Mouse (Mus musculus) neural tube, embryonic 13.5 days (tissue): ENCODE data around the gene Ppie. TPM values are rescaled to one million over a fixed set of nuclear protein-coding genes. Genes with fewer than 3 reads are reported as not detected.
"Not testable (repeated sequence)": the region's sequence is repeated elsewhere in the genome, so short reads cannot be mapped to it uniquely, and the experiment has no call there.

ENCODE experiments used
- ATAC-seq: fragments of 200-750 bp; cut with Nextera tagmentation; 2 replicates; pipeline ENCODE4 v1.8.0; 2017; ENCODE audit warnings: low read depth, mild to moderate bottlenecking, moderate TSS enrichment, moderate library complexity
- H3K27ac ChIP-seq: fragments of 300-500 bp; sonication (generic); replicated peaks from 2 replicates; pipeline ENCODE4 v1.5.1; 2015; ENCODE audit warnings: moderate library complexity, mild to moderate bottlenecking, inconsistent platforms
- H3K27me3 ChIP-seq: fragments of 300-500 bp; sonication (generic); 2 replicates; pipeline ENCODE4 v1.6.1; 2015; ENCODE audit warnings: mild to moderate bottlenecking, inconsistent platforms
- H3K36me3 ChIP-seq: fragments of 300-500 bp; sonication (generic); 2 replicates; pipeline ENCODE4 v1.6.1; 2015; ENCODE audit warnings: mild to moderate bottlenecking, inconsistent platforms
- H3K4me1 ChIP-seq: fragments of 300-500 bp; sonication (generic); replicated peaks from 2 replicates; pipeline ENCODE4 v1.6.1; 2015; ENCODE audit warnings: inconsistent platforms
- H3K4me2 ChIP-seq: fragments of 300-500 bp; sonication (generic); 2 replicates; pipeline ENCODE4 v1.6.1; 2015; ENCODE audit warnings: inconsistent platforms, mild to moderate bottlenecking, moderate library complexity
- H3K4me3 ChIP-seq: fragments of 300-500 bp; sonication (generic); 2 replicates; pipeline ENCODE4 v1.5.1; 2015; ENCODE audit warnings: mild to moderate bottlenecking, inconsistent platforms
- H3K9ac ChIP-seq: fragments of 300-500 bp; sonication (generic); 2 replicates; pipeline ENCODE4 v1.6.1; 2015; ENCODE audit warnings: moderate library complexity, mild to moderate bottlenecking, inconsistent platforms
- H3K9me3 ChIP-seq: fragments of 300-500 bp; sonication (generic); 2 replicates; pipeline ENCODE4 v1.6.1; 2016; ENCODE audit warnings: inconsistent platforms
- WGBS: fragments of 180-500 bp; shearing (Covaris S2); methylation state at CpG from one replicate; pipeline ENCODE4 v1.1.7; 2015; 5-methylcytosine and 5-hydroxymethylcytosine counted together
- polyA plus RNA-seq: library from polyadenylated mRNA; unstranded; fragments of >200 nt; fragmentation: Nextera tagmentation; extraction: Ambion mirVana; gene quantifications from 2 replicates; pipeline ENCODE4 v1.2.1, GENCODE M21; 2015

Gene Ppie
- polyA plus RNA-seq, 1 experiment from 2014 or later, result 61.8 TPM

- 78% methylated on average over 10 of the region's 10 CpGs for WGBS
- H3K4me3 ChIP-seq, result not testable (repeated sequence)
Measured at GRCm38 (mm10) chr4:123111275-123111983, 28.3 kb downstream of the Ppie start.

GRCm38 (mm10) chr4:123110751-123111150 lies 29.0 kb downstream of the Ppie start:
- Histone ChIP-seq H3K9me3 (no peaks in the 10 kb centered on the region), H3K27me3 (peaks cover 26% of the 10 kb centered on the region), H3K4me1 (peaks cover under 1% of the 10 kb centered on the region; the same call in 1 of the 2 replicates), H3K4me3 (no peak overlapping the region), H3K27ac (no peak overlapping the region), H3K9ac (no peak overlapping the region), H3K36me3 (no peaks in the 10 kb centered on the region), H3K4me2 (no peak overlapping the region)
- ATAC-seq, result no peak
- 85% methylated on average over 4 of the region's 4 CpGs for WGBS

More at GRCm38 (mm10) chr4:123111275-123111983, 28.3 kb downstream of the Ppie start:
- peaks cover 23% of the 10 kb centered on the region for H3K27me3 ChIP-seq
- H3K27ac ChIP-seq, ATAC-seq, H3K9me3 ChIP-seq, H3K4me2 ChIP-seq, H3K36me3 ChIP-seq, H3K9ac ChIP-seq, H3K4me1 ChIP-seq: not testable (repeated sequence)

DNA sequence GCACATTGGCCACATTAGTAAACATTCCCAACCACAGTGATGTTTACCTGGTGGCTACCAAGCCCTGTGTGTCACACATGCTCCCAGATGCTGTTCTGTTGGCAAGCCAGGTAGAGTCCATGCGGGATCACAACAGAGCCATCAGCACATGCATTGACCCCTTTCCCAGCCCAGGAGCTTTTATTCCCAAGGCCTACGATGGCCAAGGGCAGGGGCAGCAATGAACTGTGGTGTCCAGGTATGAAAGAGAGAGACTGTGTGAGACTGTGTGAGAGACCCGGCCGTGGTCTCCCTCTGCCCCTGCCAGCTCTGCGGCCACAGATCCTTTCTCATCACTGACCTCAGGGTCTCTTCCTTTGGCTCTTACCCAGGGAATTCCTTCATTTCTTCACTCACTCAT lies 31.7 kb downstream of the Ppie start:
- H3K9ac ChIP-seq, result no peak overlapping the region
- H3K27ac ChIP-seq, result no peak overlapping the region
- peaks cover 10% of the 10 kb centered on the region for H3K4me1 ChIP-seq
- no peak for ATAC-seq
- H3K4me2 ChIP-seq, result no peak overlapping the region
- WGBS, result 93% methylated on average over 5 of the region's 5 CpGs
- no peaks in the 10 kb centered on the region for H3K36me3 ChIP-seq
- no peaks in the 10 kb centered on the region for H3K9me3 ChIP-seq
- H3K4me3 ChIP-seq, result no peak overlapping the region
- peaks cover 46% of the 10 kb centered on the region for H3K27me3 ChIP-seq

GRCm38 (mm10) chr4:123106864-123107263 lies 32.9 kb downstream of the Ppie start:
- no peak for ATAC-seq
- WGBS, result 86% methylated on average over 2 of the region's 2 CpGs

GRCm38 (mm10) chr4:123105929-123106328 lies 33.8 kb downstream of the Ppie start:
- H3K4me2 ChIP-seq, ATAC-seq, H3K27ac ChIP-seq, H3K4me3 ChIP-seq, H3K9me3 ChIP-seq, H3K36me3 ChIP-seq, H3K9ac ChIP-seq: not testable (repeated sequence)
- peaks cover 10% of the 10 kb centered on the region for H3K4me1 ChIP-seq
- peaks cover 55% of the 10 kb centered on the region for H3K27me3 ChIP-seq
- 83% methylated on average over 7 of the region's 7 CpGs for WGBS

More at GRCm38 (mm10) chr4:123106864-123107263, 32.9 kb downstream of the Ppie start:
- no peak overlapping the region for H3K4me2 ChIP-seq
- no peak overlapping the region for H3K4me3 ChIP-seq
- H3K27me3 ChIP-seq, result peaks cover 53% of the 10 kb centered on the region
- no peaks in the 10 kb centered on the region for H3K9me3 ChIP-seq
- peaks cover 10% of the 10 kb centered on the region for H3K4me1 ChIP-seq
- no peak overlapping the region for H3K9ac ChIP-seq
- H3K36me3 ChIP-seq, result no peaks in the 10 kb centered on the region
- no peak overlapping the region for H3K27ac ChIP-seq

DNA sequence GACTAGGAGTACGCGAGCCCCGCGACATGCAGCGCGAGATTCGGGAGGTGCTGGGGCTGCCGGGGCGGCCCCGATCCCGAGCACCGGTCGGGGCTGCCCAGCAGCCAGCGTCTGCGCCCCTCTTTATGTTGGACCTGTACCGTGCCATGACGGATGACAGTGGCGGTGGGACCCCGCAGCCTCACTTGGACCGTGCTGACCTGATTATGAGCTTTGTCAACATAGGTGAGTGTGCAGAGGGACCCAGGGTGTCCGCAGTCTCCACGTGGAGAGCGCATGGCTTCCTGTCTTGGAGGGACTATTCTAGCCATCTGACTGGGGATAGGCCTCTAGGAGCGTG lies 34.3 kb downstream of the Ppie start:
- H3K9ac ChIP-seq, result peak overlapping the region; percentile 23; the same call in 1 of the 2 replicates
- no peak overlapping the region for H3K27ac ChIP-seq
- 28% methylated on average over 24 of the region's 24 CpGs for WGBS
- ATAC-seq, result peak; percentile 57; the same call in 1 of the 2 replicates
- H3K4me2 ChIP-seq, result peak overlapping the region; percentile 50
- H3K4me3 ChIP-seq, result peak overlapping the region; percentile 27
- H3K4me1 ChIP-seq, result peaks cover 10% of the 10 kb centered on the region
- H3K27me3 ChIP-seq, result peaks cover 55% of the 10 kb centered on the region
- no peaks in the 10 kb centered on the region for H3K9me3 ChIP-seq
- no peaks in the 10 kb centered on the region for H3K36me3 ChIP-seq

DNA sequence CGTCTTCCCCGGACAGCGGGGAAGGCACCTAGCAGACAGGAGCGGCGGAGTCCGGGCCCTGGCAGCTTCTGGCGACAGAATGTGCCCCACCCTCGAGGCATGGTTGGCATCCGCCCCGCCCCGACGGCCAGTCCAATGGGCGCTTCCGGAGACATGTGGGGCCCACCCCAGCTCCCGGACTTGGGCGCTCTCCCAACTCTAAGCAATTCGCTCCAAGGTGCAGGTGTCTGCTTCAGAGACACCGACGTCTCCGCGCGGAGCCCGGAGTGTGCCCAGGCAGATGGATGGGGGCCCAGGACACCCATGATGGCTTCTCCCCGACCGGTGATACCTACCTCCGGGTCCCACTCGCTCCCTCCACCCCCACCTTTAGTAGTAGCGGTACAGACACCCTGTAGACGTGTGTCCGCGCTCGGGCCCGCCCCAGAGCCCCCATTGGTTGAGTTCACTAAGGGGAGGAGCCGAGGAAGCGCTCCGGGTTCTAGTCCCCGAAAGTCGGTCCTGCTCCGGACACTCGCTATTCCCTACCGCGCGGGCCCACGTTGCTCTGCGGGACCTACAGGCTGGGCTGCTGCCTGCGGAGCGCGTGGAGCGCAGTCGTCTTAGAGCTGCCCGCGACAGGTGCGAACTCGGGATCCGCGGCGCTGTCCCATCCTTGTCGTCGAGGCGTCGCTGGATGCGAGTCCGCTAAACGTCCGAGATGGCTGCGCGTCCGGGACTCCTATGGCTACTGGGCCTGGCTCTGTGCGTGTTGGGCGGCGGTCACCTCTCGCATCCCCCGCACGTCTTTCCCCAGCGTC lies 34.9 kb downstream of the Ppie start, which contains the start of gene Bmp8b:
Gene Bmp8b (plus strand): TSS at position 515 of the 800 bp plus-strand sequence.
- WGBS, result 6% methylated on average over 75 of the region's 75 CpGs
- no peaks in the 10 kb centered on the region for H3K9me3 ChIP-seq
- ATAC-seq, result peak; percentile 60
- H3K36me3 ChIP-seq, result no peaks in the 10 kb centered on the region
- H3K27me3 ChIP-seq, result peaks cover 55% of the 10 kb centered on the region
- H3K9ac ChIP-seq, result peak within 1 kb of the TSS; percentile 23; the same call in 1 of the 2 replicates
- H3K4me2 ChIP-seq, result peak within 1 kb of the TSS; percentile 50
- H3K4me1 ChIP-seq, result peaks cover 10% of the 10 kb centered on the region
- no peak within 1 kb of the TSS for H3K27ac ChIP-seq
- peak within 1 kb of the TSS; percentile 27 for H3K4me3 ChIP-seq

- no peak for ATAC-seq
- H3K36me3 ChIP-seq, result no peaks in the 10 kb centered on the region
- no peaks in the 10 kb centered on the region for H3K4me1 ChIP-seq
- no peak overlapping the region for H3K4me3 ChIP-seq
- H3K9ac ChIP-seq, result no peak overlapping the region
- 74% methylated on average over 9 of the region's 9 CpGs for WGBS
- no peak overlapping the region for H3K4me2 ChIP-seq
- H3K27me3 ChIP-seq, result no peaks in the 10 kb centered on the region; the same call in 1 of the 2 replicates
- H3K9me3 ChIP-seq, result no peaks in the 10 kb centered on the region
- H3K27ac ChIP-seq, result no peak overlapping the region
Measured at GRCm38 (mm10) chr4:123093869-123094268, 45.9 kb downstream of the Ppie start.

DNA sequence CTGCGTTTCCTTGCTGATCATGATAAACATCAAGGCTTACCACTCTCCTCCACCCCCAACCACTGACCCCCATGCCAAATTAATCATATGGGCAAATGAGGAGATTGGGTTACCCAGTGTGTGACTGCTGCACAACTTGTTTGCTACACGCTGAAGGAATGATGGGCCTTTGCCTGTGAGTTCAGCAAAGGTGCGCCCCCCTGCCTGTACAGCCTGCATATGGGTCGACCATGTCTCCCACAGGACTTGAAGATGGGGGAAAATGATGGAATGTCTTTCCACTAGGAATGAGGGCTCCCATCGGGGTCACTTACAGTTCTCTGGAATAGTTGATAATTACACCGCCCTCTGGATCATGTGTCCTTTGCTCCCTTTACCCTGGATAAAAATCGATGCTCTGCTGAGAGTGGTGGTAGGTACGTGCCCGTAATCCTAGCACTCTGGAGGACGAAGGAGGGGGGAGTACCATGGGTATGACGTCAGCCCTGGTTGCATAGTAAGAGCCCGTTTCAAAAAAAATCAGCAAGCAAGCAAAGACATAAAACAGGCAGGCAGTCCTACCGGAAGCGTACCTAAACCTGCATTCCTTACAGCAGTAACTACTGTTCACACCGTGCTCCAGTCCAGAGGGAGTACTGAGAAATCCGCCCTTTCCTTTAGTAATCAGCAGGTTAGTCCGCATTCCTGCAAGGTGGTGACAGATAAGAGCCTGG lies 46.5 kb downstream of the Ppie start:
- Histone ChIP-seq H3K9me3 (no peaks in the 10 kb centered on the region), H3K27ac (no peak overlapping the region), H3K9ac (no peak overlapping the region), H3K36me3 (no peaks in the 10 kb centered on the region), H3K4me3 (no peak overlapping the region), H3K4me2 (0 out of 2 replicates have a peak overlapping the region, but pooled peaks have one; percentile 5), H3K4me1 (no peaks in the 10 kb centered on the region), H3K27me3 (no peaks in the 10 kb centered on the region; the same call in 1 of the 2 replicates)
- 65% methylated on average over 17 of the region's 17 CpGs for WGBS
- 0 out of 2 replicates have a peak, but pooled peaks have one; percentile 27 for ATAC-seq

GRCm38 (mm10) chr4:123092621-123093020 lies 47.1 kb downstream of the Ppie start:
- no peaks in the 10 kb centered on the region for H3K4me1 ChIP-seq
- H3K36me3 ChIP-seq, result no peaks in the 10 kb centered on the region
- no peaks in the 10 kb centered on the region for H3K9me3 ChIP-seq
- H3K4me3 ChIP-seq, result no peak overlapping the region
- no peak overlapping the region for H3K27ac ChIP-seq
- 76% methylated on average over 5 of the region's 5 CpGs for WGBS
- H3K4me2 ChIP-seq, result no peak overlapping the region
- H3K9ac ChIP-seq, result no peak overlapping the region
- ATAC-seq, result no peak
- no peaks in the 10 kb centered on the region; the same call in 1 of the 2 replicates for H3K27me3 ChIP-seq

DNA sequence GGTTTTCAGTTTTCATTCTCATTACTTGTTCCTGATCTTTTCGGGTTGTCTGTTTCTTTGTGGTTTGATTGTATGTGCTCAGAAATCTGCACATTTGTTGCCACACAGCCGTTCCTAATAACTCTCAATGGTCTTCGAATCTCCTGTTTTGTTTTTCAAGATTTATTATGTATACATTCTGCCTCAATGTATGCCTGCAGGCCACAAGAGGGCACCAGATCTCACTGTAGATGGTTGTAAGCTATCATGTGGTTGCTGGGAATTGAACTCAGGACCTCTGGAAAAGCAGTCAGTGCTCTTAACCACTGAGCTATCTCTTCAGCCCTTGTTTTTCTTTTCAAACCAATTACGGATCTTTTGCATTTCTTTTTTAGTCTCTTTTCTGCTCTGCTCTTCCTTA lies 53.4 kb downstream of the Ppie start:
- Histone ChIP-seq H3K36me3 (no peaks in the 10 kb centered on the region), H3K4me2 (no peak overlapping the region), H3K9ac (no peak overlapping the region), H3K27me3 (no peaks in the 10 kb centered on the region; the same call in 1 of the 2 replicates), H3K27ac (no peak overlapping the region), H3K4me3 (no peak overlapping the region), H3K9me3 (no peaks in the 10 kb centered on the region), H3K4me1 (no peaks in the 10 kb centered on the region)
- no peak for ATAC-seq
- 87% methylated on average over 4 of the region's 4 CpGs for WGBS

GRCm38 (mm10) chr4:123085290-123085689 lies 54.5 kb downstream of the Ppie start:
- H3K27me3 ChIP-seq, result no peaks in the 10 kb centered on the region; the same call in 1 of the 2 replicates
- no peak overlapping the region for H3K9ac ChIP-seq
- no peak overlapping the region for H3K4me2 ChIP-seq
- H3K4me1 ChIP-seq, result no peaks in the 10 kb centered on the region
- ATAC-seq, result no peak
- H3K4me3 ChIP-seq, result no peak overlapping the region
- 85% methylated on average over 2 of the region's 2 CpGs for whole genome bisulfite sequencing
- H3K27ac ChIP-seq, result no peak overlapping the region
- H3K36me3 ChIP-seq, result no peaks in the 10 kb centered on the region
- H3K9me3 ChIP-seq, result no peaks in the 10 kb centered on the region
